Mouse (Mus musculus): ENCODE measurements at regions not wholly inside any gene's neighbourhood (a gene's known extent, or its start where the extent isn't known, plus 50 kb on each side); places are given as distances from the start of the nearest gene placed in this dataset.

- H3K36me3 ChIP-seq = no peaks in the 10 kb centered on the region
- H3K27me3 ChIP-seq (replicated peaks) = no peaks in the 10 kb centered on the region
- no peaks in the 10 kb centered on the region for H3K4me1 ChIP-seq
- H3K4me3 ChIP-seq = no peak overlapping the region
- H3K4me2 ChIP-seq = no peak overlapping the region
- ATAC-seq = no peak
- no peak overlapping the region for H3K9ac ChIP-seq
- 0 out of 2 replicates have a peak, but pooled peaks cover 6% of the 10 kb centered on the region for H3K9me3 ChIP-seq (replicated peaks)
- no peak overlapping the region for H3K27ac ChIP-seq
- 69% methylated on average over 4 of the region's 4 CpGs for WGBS (ENCODE audit: insufficient replicate concordance)
These were observed 246.1 kb downstream of the Tmem38b start for GRCm38 (mm10) chr4:54071951-54072350.

GRCm38 (mm10) chr4:54072482-54072881 is 246.6 kb downstream of the Tmem38b start:
- H3K9ac ChIP-seq = no peak overlapping the region

GRCm38 (mm10) chr4:54072932-54073331 is 247.1 kb downstream of the Tmem38b start:
- H3K4me1 ChIP-seq = no peaks in the 10 kb centered on the region
- no peak overlapping the region for H3K9ac ChIP-seq
- 36% methylated on average over 9 of the region's 10 CpGs for WGBS (ENCODE audit: insufficient replicate concordance)
- no peak overlapping the region for H3K4me3 ChIP-seq
- no peaks in the 10 kb centered on the region for H3K36me3 ChIP-seq
- H3K4me2 ChIP-seq = no peak overlapping the region
- no peaks in the 10 kb centered on the region for H3K27me3 ChIP-seq (replicated peaks)
- no peak for ATAC-seq
- no peak overlapping the region for H3K27ac ChIP-seq
- H3K9me3 ChIP-seq (replicated peaks) = 0 out of 2 replicates have a peak, but pooled peaks cover 6% of the 10 kb centered on the region

More at GRCm38 (mm10) chr4:54072482-54072881, 246.6 kb downstream of the Tmem38b start:
- H3K9me3 ChIP-seq (replicated peaks) = 0 out of 2 replicates have a peak, but pooled peaks cover 6% of the 10 kb centered on the region
- no peak overlapping the region for H3K27ac ChIP-seq
- no peaks in the 10 kb centered on the region for H3K36me3 ChIP-seq
- H3K4me3 ChIP-seq = no peak overlapping the region
- 50% methylated on average over 3 of the region's 3 CpGs for WGBS (ENCODE audit: insufficient replicate concordance)
- H3K4me1 ChIP-seq = no peaks in the 10 kb centered on the region
- H3K4me2 ChIP-seq = no peak overlapping the region
- no peaks in the 10 kb centered on the region for H3K27me3 ChIP-seq (replicated peaks)
- ATAC-seq = no peak

GRCm38 (mm10) chr4:54073483-54073882 is 247.6 kb downstream of the Tmem38b start:
- H3K27ac ChIP-seq = no peak overlapping the region
- no peak overlapping the region for H3K9ac ChIP-seq
- H3K36me3 ChIP-seq = no peaks in the 10 kb centered on the region
- 74% methylated on average over 7 of the region's 7 CpGs for WGBS (ENCODE audit: insufficient replicate concordance)
- no peaks in the 10 kb centered on the region for H3K27me3 ChIP-seq (replicated peaks)
- H3K4me3 ChIP-seq = no peak overlapping the region
- H3K4me2 ChIP-seq = no peak overlapping the region
- ATAC-seq = no peak
- 0 out of 2 replicates have a peak, but pooled peaks cover 6% of the 10 kb centered on the region for H3K9me3 ChIP-seq (replicated peaks)
- H3K4me1 ChIP-seq = no peaks in the 10 kb centered on the region

- H3K36me3 ChIP-seq = no peaks in the 10 kb centered on the region
- no peak overlapping the region for H3K9ac ChIP-seq
- 52% methylated on average over 5 of the region's 5 CpGs for WGBS (ENCODE audit: insufficient replicate concordance)
- no peaks in the 10 kb centered on the region for H3K4me1 ChIP-seq
- 0 out of 2 replicates have a peak, but pooled peaks cover 6% of the 10 kb centered on the region for H3K9me3 ChIP-seq (replicated peaks)
- no peak overlapping the region for H3K27ac ChIP-seq
- no peak overlapping the region for H3K4me2 ChIP-seq
- H3K27me3 ChIP-seq (replicated peaks) = no peaks in the 10 kb centered on the region
- H3K4me3 ChIP-seq = no peak overlapping the region
- ATAC-seq = no peak
These were observed 248.4 kb downstream of the Tmem38b start for GRCm38 (mm10) chr4:54074226-54074625.

DNA sequence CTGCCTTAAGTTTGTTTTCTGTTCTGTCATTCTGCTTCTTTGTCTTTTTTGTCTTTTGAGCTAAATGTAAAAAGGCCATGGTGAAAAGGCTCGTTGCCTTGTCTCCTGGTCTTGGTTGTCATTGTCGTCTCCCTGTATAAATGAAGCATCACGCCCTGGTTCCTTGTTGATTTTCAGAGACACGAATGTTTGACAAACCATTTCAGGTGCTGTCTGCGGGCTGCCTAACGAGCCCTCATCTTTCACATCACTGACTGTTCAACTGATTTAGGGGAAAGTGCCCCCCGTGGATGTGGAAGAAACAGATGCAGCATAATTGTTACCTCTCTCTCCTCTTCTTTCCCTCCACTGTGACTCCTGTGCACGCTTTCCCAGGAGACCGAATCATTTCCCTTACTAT is 254.7 kb downstream of the Tmem38b start:
- 63% methylated on average over 9 of the region's 9 CpGs for WGBS (ENCODE audit: insufficient replicate concordance)
- no peak overlapping the region for H3K27ac ChIP-seq
- no peak overlapping the region for H3K9ac ChIP-seq
- no peak for ATAC-seq
- H3K36me3 ChIP-seq = no peaks in the 10 kb centered on the region
- no peak overlapping the region for H3K4me3 ChIP-seq
- H3K4me1 ChIP-seq = no peaks in the 10 kb centered on the region
- no peaks in the 10 kb centered on the region for H3K9me3 ChIP-seq (replicated peaks)
- no peak overlapping the region for H3K4me2 ChIP-seq
- no peaks in the 10 kb centered on the region for H3K27me3 ChIP-seq (replicated peaks)

DNA sequence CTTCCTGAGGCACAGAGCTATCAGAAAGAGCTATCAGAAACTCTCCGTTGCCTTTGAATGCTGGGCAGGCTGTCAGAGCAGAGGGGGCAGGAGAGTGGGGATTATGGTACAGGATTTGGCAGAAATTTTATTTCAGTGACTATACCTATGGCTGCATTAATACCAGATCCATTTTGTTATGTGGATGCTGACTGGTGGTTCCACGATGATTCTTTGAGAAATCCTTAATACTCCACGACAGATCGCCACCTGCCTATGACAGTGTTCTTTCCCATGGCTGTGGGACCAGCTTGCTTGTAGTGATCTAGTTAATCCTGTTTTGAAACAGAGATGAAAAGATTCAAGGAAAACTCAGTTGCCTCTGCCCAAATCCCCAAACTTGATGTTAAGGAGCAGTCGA is 255.6 kb downstream of the Tmem38b start:
- no peak overlapping the region for H3K4me3 ChIP-seq
- H3K27me3 ChIP-seq (replicated peaks) = no peaks in the 10 kb centered on the region
- no peaks in the 10 kb centered on the region for H3K9me3 ChIP-seq (replicated peaks)
- no peaks in the 10 kb centered on the region for H3K4me1 ChIP-seq
- no peaks in the 10 kb centered on the region for H3K36me3 ChIP-seq
- no peak overlapping the region for H3K27ac ChIP-seq
- H3K4me2 ChIP-seq = no peak overlapping the region
- WGBS (ENCODE audit: insufficient replicate concordance) = 70% methylated on average over 5 of the region's 5 CpGs
- no peak overlapping the region for H3K9ac ChIP-seq
- no peak for ATAC-seq

GRCm38 (mm10) chr4:54084747-54085146 is 258.9 kb downstream of the Tmem38b start:
- H3K9me3 ChIP-seq (replicated peaks) = no peaks in the 10 kb centered on the region

DNA sequence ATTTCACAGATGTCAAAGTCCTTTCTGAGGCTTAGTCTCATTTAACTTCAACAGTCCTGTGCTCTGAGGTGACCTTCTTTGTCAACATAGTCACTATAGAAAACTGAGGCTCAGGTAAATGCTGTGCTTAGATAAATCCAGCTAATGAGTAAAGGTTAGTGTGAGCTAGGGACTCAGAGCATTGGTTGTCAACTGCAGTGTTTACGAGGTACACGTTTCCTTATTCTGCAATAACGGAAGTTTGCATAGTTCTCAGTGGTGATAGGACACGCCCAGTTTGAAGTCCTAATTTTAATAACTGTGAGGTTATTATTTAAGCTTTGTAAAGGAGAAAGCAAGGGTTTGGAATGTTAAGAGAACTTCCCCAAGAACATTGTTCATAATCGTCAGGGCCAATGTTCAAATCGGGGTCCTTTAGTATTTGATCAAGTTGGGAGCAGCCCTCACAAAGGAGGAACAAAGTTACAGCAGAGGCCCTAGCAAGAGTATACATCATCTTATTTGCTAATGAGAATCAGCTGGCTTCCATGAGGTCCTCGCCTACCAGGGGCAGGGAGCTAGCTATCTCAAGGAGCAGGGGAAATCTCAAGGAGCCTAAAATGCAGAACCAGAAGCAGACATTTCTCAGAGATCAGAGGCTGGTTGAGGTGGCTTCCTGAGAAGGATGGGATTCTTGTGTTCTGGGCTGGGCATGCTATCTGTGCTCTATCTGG is 268.6 kb downstream of the Tmem38b start:
- Histone ChIP-seq H3K9me3 (replicated peaks) (no peaks in the 10 kb centered on the region), H3K4me1 (no peaks in the 10 kb centered on the region), H3K4me3 (no peak overlapping the region), H3K4me2 (no peak overlapping the region), H3K9ac (no peak overlapping the region), H3K36me3 (no peaks in the 10 kb centered on the region), H3K27ac (no peak overlapping the region), H3K27me3 (replicated peaks) (no peaks in the 10 kb centered on the region)
- no peak for ATAC-seq
- 57% methylated on average over 7 of the region's 7 CpGs for WGBS (ENCODE audit: insufficient replicate concordance)

More at GRCm38 (mm10) chr4:54084747-54085146, 258.9 kb downstream of the Tmem38b start:
- no peak for ATAC-seq
- Histone ChIP-seq H3K27me3 (replicated peaks) (no peaks in the 10 kb centered on the region), H3K4me3 (no peak overlapping the region), H3K36me3 (no peaks in the 10 kb centered on the region), H3K4me2 (no peak overlapping the region), H3K4me1 (no peaks in the 10 kb centered on the region), H3K27ac (no peak overlapping the region), H3K9ac (no peak overlapping the region)
- WGBS (ENCODE audit: insufficient replicate concordance) = 81% methylated on average over 6 of the region's 6 CpGs

GRCm38 (mm10) chr4:54095200-54095930 is 269.5 kb downstream of the Tmem38b start:
- no peaks in the 10 kb centered on the region for H3K4me1 ChIP-seq
- no peaks in the 10 kb centered on the region for H3K27me3 ChIP-seq (replicated peaks)
- no peak for ATAC-seq
- H3K4me3 ChIP-seq = no peak overlapping the region
- no peaks in the 10 kb centered on the region for H3K36me3 ChIP-seq
- H3K9ac ChIP-seq = no peak overlapping the region
- no peaks in the 10 kb centered on the region for H3K9me3 ChIP-seq (replicated peaks)
- 57% methylated on average over 4 of the region's 4 CpGs for WGBS (ENCODE audit: insufficient replicate concordance)
- no peak overlapping the region for H3K27ac ChIP-seq
- H3K4me2 ChIP-seq = no peak overlapping the region

DNA sequence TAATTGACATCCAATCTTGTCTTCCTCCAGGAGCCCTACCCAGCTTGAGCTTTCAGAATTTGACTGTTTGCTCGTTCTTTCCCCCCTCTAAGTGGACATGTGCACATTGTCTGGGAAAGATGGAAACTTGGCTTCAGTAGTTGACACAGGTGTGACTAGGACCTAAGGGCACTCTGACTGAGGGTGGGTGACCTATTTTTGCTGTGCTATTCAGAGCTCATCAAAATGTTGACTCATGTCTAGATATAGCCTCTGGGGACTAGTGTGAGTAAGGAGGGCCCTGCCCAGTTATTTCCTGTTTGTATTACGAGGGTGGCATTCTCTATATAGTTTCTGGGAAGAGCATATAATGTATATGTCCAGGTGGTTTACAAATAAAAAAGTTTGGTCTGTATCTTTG is 271.7 kb downstream of the Tmem38b start:
- WGBS (ENCODE audit: insufficient replicate concordance) = 56% methylated on average over 2 of the region's 2 CpGs
- Histone ChIP-seq H3K4me2 (no peak overlapping the region), H3K27ac (no peak overlapping the region), H3K4me3 (no peak overlapping the region), H3K4me1 (no peaks in the 10 kb centered on the region), H3K36me3 (no peaks in the 10 kb centered on the region), H3K27me3 (replicated peaks) (no peaks in the 10 kb centered on the region), H3K9me3 (replicated peaks) (no peaks in the 10 kb centered on the region), H3K9ac (no peak overlapping the region)
- no peak for ATAC-seq

- no peaks in the 10 kb centered on the region for H3K36me3 ChIP-seq
- H3K4me2 ChIP-seq = no peak overlapping the region
- no peak overlapping the region for H3K4me3 ChIP-seq
- no peak overlapping the region for H3K9ac ChIP-seq
- no peaks in the 10 kb centered on the region for H3K4me1 ChIP-seq
- no peak overlapping the region for H3K27ac ChIP-seq
- H3K27me3 ChIP-seq (replicated peaks) = no peaks in the 10 kb centered on the region
- H3K9me3 ChIP-seq (replicated peaks) = no peaks in the 10 kb centered on the region
- no peak for ATAC-seq
These were observed 274.4 kb downstream of the Tmem38b start for GRCm38 (mm10) chr4:54100282-54100681.
